Mouse (Mus musculus) spleen, embryonic (tissue): ENCODE results near the gene Pld1.

ENCODE experiments used
- CTCF ChIA-PET: fragments of 350-600 bp; sonication (Branson Sonifier 250); formaldehyde crosslinking; loops from one replicate; lab custom pipeline; 2022; lab: Charles Lee

The Pld1 gene

DNA sequence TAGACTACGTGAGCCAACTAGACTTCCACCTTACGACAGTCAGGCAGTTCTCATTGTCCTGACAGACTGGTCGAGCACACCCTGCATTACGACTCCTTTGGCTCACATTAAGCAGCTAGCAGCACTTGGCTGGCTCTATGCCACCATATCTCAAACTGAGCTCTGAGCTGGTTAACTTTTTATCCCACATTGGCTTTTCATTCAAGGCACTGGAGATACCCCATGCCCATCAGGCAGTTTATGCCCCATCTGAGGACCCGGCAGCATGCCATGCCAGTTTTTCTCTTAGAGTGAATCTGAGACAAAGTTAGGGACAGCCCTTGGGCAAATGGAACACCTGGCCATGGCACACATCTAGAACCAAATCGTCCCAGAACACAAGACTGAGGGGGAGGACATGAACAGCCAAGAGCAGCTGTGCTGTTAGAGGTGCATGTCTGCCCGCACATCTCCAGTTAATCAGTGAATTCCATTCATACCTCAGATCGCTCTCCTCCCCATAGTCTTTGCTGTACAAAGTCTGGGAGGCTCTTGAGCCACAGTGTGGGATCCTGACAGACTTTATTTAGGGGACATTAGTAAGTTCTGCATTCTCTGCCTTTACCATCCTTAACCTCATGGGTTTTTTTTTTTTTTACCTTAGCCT, 49.5 kb downstream of the Pld1 start:
- CTCF ChIA-PET: no interaction called here

DNA sequence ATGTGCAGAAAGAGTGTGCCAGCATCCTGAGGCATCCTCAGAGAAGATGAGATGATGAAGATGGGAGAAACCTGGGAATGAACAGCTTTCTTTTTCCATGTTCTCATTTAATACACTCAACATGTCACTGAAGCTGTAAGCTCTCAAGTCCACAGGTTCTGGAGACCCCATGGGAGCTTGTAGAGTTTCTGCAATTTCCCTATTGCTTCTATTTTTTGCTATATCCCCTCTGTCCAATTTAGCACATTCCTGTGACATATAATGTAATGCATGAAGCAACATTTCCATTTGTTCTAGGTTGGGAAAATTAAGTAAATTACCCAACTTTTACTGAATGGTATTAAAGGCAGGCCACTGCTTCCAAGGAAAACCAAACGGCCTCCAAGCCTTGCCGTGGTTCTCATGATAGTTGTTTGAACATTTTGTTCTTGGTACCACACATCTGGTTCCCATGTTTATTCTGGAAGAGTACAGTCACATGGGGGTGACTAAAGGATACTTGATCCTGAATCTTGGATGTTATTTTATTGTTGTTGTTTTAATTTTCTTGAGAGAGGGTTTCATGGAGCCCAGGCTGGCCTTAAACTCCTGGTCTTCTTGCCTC, 52.7 kb downstream of the Pld1 start:
- CTCF ChIA-PET: no interaction called here

DNA sequence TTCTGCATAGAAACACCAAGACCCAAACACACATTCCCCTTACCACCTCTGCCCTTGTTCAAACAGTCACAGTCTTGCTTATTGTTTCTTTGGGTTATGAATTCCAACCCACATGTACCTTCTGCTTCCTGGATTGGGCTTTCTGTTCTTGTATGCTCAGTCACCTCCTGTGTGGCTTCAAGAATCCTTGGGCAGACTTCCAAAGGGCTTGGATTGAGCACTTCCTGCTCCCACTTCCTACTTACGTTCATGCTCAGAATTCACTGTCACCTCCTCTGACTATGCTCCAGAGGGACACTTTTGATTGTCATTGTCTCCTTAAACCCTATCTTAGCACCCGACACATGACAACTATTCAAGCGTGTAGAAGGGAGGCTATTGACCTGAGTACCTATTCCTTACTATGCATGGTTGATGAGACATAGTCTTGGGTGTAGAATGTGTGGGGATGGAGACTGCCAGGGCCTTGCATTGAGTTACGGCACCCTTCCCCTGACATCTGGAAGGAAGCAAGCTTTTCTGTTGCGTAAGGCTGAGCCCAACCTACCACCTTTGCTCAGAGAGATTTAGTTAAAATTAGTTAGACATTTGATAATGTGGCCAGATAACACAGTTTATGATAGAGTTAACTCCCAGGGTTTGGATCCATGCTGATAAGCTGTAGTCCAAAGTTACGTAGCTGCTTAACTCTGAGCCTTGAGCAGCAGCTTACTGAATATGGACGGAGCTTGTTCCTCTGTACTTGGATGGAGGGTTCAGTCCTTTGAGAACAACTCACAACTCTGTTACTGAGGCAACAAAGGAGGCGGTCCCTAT, 55.9 kb downstream of the Pld1 start:
- CTCF ChIA-PET: no interaction called here

DNA sequence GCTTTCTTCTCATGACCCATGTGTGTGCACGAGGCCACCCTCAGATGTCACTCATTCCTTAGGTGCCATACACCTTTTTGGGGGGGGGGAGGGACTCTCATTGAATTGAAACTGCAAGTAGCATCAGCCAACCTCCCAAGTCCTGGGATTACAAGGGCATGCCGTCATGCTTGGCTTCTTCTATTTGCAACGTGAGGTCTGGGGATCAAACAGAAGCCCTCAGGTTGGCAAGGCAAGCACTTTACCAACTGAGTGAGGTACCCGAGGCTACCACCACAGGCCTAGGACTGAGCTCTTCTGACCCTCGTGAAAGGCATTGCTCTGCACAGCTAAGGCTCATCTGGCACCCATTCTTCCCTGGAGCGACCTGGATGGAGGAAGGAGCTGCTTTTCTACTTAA, 65.8 kb downstream of the Pld1 start:
- CTCF ChIA-PET: no interaction called here

DNA sequence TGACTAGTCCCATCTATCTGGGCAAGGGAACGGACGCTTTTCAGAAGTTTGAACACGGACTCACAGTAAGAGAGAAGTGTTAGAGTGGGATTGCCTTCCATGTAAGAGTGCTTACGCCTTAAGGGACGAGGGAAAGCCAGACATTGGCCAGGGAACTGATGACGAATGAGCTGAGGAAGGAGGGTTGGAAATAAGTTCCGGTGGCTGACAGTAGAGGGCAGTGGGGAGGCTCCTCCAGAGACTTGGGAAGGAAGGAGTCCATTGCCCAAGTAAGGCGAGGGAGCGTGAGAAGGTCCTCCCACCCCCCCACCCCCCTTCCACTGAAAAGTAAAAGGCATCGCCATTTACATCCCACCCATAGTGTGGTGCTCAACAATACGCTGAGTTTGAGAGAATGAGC, 69.2 kb downstream of the Pld1 start:
- CTCF ChIA-PET: no interaction called here

DNA sequence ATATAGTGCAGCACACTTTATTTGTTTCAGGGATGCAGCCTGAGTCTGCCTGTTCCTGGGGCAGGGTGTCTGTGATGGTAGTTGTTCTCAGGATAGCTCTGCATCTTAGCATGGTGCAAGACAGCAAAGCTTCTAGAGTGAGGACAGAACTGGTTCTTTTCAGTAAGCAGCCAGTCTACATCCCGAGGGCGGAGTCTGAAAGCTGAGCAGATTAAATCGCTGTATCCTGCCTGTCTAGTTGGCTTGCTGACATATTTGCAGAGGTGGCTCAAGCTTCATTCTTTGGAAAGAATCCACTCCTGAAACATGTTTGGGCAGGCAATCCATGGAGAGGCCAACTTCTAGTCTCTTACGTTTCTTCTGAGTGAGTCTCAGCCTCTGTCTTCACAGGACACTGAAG, 69.9 kb downstream of the Pld1 start:
- CTCF ChIA-PET: no interaction called here

DNA sequence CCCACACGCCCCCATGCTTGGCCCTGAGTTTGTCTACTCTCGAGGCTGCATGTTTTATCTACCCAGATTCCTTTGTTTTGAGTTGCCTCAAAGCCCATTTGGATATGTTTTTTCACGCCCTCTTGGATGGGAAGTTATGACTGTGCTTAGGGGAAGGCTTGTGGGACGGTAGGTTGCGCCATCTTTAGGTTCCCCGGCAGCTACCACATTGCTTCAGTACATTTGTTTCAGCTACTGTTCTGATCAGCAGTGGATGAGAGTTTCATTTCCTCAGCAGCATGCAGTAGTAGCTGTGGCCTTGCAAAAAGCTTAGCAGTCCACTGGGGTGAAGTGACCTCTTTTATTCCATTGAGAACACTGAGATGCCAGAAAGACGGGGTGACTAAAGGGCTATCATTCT, 73.7 kb downstream of the Pld1 start:
- CTCF ChIA-PET: no interaction called here

DNA sequence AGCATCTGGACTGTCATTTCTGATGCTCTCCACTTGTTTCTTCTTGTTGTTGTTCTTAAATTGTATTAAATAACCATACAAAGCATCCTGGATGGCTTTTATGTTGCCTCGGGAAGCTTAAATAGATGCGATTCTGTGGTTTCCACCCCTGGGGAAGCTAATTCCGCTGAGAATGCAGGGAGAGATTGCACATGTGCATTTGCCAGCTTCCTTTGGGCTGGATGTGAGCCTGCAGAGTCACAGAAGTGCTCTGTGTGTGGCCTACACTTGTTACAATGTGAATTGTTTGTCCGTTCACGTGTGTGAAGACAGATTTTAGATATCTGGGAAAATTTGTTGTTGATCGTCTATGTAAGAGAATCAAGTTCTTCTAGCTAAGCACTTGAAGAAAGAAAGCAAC, 74.9 kb downstream of the Pld1 start:
- CTCF ChIA-PET: no interaction called here

DNA sequence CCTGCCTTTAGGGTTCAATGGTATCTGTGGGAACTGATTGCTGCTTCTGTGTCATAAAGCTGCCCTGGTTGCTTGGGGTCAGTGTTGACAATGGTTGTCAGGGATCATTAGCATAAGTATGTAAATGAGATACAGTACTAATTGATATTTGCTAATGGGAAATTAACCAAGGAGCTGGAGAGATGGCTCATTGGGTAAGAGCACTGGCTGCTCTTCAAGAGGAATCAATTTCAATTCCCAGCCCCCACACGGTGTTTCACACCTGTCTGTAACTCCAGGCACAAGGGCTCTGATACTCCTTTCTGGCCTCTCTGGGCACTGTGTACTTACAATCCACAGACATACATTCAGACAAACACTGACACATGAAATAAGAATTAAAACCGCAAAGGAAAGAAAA, 78.5 kb downstream of the Pld1 start:
- CTCF ChIA-PET: no interaction called here

DNA sequence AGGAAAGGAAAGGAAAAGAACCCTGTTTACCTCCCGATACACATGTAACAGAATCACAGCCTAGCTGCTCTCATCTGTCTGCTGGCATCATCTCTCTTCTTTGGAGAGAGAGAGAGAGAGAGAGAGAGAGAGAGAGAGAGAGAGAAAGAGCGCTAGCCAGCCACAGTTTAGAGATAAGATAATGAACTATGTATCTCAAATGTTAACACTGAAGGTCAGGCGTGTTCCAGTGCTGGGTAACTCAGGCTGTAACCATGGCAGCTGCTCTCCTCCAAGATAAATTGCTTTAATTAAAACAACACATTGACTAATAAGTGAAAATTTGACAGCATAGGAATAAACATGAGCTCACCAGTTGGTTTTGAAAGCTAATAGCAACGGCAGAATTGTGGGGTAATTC, 81.2 kb downstream of the Pld1 start:
- CTCF ChIA-PET: no interaction called here

DNA sequence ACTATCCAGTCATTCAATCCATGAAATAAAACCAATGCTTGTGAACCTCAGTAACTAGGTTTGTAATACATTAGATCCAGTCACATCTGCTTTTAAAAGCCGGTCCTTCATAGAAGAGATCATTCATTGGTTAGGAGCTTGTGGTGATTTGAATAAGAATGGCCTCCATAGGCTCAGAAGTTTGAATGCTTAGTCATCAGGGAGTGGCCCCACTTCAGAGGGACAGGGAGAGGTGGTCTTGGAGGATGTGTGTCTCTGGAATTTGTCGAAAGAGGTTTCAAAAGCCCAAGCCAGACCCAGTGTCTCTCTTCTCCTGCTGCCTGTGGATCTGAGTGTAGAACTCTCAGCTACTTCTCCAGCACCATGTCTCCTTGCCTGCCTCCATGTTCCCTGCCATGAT, 81.9 kb downstream of the Pld1 start:
- CTCF ChIA-PET: no interaction called here

DNA sequence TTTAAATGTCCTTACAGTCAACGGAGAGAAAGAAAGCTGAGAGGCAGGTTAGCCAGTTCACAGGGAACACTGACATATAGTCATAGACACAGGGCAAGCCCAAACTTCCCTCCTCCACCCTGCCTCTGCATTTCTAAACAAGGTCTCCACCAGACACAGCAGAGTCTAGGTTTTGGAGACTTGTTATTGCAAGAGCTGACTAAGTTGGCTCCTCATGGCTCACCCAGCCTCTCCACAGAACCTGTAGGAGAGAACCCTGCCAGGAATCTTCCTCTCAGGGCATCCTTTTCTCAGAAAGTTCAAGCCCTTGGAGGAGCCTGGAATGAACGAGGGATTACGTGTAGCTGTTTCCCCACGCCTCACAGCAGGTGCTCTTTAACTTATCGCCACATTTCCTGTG, 83.7 kb downstream of the Pld1 start:
- CTCF ChIA-PET: interaction anchor here (0.7 kb wide), 1 partner anchor 128 kb away, joined by 4 read pairs; no protein-coding TSS in a partner anchor

DNA sequence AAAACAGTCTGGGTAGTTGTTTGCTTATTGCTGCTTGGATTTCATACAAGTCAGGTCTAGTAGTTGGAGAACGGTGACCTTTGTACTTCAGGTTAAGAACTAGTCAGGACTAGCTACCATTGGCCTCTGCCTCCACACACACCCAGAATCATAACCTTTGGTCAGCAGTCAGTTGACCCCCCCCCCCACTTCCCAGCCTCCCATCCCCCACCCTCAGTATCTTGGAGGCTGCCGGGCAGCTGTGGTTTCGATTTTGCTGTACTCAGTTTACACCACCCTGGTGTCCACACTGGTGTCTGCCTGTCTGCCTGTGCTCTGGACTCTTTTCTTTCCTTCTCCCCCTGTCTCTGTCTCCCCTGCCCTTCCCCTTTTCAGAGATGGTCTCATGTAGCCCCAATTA, 88.4 kb downstream of the Pld1 start:
- CTCF ChIA-PET: no interaction called here

DNA sequence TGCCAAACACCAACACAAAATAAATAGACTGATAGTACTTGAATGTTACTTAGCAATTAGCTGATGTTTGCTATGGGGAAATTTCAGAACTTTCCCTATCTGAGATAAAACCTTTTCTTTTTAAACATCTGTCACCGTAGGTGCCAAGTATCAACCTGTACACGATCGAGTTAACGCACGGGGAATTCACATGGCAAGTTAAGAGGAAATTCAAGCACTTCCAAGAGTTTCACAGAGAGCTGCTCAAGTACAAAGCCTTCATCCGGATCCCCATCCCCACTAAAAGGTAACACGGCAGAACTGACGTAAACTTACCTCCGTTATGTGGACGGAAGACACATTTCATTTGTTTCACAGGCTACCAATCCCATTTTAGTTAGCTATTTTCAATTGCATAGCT, 90.0 kb downstream of the Pld1 start:
- CTCF ChIA-PET: no interaction called here

DNA sequence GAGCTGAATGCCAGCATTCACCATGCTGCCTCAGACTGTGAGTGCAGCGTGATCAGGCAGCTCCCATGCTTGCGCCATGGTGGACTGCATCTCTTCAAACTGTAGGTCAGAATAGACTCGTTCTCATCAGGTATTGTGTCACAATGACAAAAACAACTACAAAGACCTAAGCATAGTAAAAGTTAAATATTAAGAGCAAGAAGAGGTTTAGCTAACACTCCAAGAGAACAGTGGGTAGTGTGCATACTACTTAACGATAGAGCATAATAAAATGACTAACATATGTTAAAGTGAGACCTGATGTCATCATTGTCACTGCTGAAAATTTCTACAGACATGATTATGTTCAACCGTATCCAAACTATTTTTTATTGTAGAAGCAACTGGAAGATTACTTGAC, 92.4 kb downstream of the Pld1 start:
- CTCF ChIA-PET: no interaction called here

DNA sequence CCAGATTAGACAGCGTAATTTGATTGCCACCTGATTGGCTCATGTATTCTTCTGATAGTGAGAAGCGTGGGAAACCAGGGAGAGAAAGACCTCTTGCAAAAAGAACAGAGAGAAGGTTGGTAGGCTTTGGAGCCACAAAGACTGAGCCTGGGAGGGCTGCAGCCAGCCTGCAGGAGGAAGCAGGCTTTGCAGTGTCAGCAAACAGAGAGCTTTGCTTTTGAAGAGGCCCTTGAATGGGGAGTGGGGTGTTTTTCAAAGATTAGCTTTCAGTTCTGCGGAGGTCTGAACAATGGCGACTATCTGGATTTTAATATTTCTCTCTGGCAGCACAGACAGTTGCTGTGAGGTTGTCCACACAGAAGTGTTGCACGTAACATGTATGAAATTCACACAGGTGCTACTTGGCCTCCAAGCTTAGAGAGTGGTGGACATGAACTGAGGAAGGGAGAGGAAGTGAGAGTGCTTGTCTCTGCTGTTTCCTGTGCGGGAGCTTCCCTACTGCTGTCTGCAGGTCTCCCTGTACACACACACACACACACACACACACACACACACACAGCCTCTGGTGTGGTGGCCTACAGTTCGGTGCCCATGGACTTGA, 93.2 kb downstream of the Pld1 start:
- CTCF ChIA-PET: no interaction called here

DNA sequence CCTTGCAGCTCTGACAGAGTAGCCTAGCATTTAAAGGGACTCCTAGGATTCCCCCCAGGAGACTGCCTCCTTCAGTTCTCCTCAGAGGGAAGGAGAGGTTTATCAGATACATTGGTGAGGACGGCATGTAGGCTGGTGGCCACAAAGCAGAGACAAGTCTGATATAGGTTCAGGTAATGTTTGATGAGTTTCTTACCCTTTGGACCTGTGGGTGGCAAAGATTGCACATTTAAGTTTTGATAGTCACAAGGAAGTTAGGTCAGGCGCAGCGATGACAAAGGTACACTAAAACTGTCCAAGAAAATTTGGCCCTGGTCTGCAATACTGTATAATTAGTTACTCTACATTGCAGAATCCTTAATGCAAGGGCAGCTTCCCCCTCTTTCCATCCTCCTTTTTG, 95.4 kb downstream of the Pld1 start:
- CTCF ChIA-PET: no interaction called here

DNA sequence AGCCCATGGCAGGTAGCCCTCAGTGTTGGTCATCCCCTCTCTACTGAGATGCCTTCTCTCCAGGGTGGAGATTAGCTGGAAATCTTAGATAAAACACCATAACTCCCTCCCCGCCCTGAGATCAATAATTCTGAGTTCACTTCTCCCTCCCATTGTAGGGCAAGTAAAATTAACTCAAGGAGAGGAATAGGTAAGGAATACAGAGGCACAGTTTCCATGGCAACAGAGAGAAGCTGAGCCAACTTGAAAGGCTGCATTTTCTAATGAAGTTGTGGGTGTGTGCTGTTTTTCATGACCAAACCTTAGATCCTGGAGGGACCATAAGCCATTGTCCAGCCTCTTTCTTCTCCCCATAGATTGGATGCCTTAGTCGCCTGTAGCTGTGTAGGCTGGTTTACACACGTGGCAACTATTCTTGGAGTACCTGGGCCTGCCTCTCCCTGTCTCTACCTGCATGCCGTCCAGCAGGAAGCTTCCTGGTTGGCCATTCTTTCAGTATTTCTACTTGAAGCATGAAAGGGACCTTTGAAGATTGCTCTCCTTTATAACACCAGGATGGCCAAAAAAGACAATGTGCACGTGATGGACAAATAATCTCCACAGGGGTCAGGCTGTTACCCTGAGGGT, 96.3 kb downstream of the Pld1 start:
- CTCF ChIA-PET: no interaction called here

DNA sequence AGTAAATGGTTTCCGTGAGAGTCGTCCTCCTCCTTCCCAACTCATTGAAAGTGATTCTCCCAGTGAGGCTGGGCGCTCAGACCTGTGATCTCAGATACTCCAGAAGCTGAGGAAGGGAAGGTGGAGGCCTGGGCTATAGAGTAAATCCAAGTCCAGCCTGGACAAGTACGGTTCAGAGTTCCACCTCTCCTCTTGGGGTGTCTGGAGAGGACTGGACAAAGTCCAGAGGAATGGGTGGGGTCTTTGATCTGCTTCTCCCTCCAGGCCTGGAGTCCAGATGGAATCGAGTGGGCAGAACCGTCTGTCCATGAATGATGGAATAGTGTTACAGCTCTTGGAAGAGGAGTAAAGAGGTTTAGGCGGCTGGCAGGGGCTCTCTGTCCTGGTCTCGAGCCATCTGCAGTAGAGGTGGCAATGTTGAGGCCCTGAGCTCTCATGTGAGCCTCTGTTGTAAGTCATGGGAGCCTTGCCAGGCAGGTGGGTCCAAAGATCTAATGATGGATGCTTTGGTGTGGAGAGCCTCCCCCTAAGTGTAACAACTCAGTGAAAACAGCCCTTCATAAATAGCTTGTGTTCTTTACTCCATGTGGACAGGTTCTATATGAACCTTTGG, 98.9 kb downstream of the Pld1 start:
- CTCF ChIA-PET: no interaction called here

DNA sequence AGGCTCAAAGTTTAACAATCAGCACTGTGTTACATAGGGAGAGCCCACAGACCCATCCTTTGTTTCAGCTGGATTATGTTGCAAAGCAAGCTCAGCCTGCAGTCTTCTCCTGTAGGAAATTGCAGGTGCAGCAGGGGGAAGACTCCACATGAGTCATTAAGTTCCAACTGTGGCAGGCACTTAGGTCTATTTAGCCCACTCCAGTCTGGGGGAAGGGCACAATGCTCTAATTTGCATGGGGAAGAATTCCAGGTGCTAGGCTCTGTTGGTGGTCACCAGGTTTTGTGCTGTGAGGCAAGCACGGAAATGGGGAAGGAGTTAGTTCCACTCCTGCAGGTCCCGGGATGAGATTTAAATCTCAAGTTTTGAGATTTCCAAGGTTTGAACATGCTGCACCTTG, 99.6 kb downstream of the Pld1 start:
- CTCF ChIA-PET: no interaction called here

DNA sequence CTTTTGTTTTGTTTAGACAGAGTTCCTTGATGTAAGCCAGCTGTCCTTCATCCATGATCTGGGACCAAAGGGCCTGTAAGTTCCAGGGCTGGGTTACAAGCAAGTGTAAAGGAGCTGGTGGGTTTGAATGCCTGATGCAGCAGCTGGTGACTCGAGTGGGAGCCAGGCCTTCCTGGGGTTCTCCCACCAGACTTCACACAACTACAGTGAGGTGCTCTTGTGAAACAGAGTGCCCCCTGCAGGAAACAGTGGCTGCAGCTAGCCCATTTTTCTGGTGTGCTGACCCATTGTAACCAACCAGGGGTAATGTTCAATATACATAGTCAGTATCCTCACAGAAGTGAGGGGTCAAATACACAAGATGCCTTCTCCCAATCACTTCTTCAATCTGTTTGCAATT, 101.3 kb downstream of the Pld1 start:
- CTCF ChIA-PET: no interaction called here

DNA sequence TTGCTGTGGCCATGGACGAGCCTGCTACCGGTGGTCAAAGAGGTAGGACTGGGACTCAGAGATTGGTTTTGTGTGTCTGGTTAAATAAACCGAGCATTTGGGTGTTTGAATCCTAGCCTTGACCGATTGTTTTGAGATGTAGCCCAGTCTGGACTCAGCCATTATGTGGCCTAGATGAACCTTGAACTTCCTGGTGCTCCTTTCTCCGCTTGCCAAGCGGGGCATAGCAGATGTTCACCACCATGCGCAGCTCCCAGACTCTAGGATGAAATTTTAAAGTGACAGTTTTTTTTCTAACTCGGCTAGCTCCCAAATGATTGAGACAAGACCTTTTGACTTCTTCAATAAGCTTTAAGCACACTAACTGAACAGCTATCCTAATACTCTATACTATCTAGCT, 102.7 kb downstream of the Pld1 start:
- CTCF ChIA-PET: no interaction called here
